Mouse (Mus musculus): ENCODE measurements at regions not wholly inside any gene's neighbourhood (a gene's known extent, or its start where the extent isn't known, plus 50 kb on each side); places are given as distances from the start of the nearest gene placed in this dataset.

DNA sequence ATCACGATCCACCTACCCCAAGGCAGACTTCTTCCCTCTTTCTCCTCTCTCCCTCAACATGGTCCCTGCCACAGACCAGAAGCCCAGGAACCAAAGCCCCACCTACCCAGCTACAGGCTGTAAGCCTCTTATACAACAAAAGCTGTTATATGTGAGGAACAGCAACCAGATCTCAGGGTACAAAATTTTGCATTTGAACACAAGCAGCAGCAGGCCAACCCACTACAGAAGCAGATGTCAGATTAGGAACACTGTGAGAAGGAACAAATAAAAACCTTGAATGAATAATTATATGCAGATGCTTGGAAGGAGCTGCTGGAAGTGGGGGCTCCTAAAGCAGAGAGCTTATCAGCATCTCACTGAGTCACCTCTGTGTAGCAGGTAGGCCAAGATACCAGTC lies 444.8 kb downstream of the Tox3 start:
- DNase-seq, result no peak

DNA sequence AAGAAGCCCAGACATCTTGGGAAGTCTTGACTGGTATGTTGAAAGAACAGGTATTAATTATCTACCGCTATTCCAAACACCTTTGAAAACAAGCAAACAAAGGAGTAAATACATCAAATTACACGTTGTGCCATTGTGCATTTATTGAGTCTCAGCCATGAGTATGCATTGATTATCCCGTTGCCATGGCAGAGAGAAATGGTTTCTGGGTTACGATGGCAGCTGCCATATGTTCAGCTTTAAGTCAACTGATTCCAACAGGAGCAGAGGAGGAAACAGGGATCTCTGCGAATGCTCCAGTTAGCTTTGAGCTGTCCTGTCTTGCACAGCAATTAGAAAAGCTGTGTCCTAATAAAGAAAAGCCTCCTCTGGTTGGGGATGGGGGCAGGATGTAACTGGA lies 475.4 kb downstream of the Tox3 start:
- no peak for DNase-seq

DNA sequence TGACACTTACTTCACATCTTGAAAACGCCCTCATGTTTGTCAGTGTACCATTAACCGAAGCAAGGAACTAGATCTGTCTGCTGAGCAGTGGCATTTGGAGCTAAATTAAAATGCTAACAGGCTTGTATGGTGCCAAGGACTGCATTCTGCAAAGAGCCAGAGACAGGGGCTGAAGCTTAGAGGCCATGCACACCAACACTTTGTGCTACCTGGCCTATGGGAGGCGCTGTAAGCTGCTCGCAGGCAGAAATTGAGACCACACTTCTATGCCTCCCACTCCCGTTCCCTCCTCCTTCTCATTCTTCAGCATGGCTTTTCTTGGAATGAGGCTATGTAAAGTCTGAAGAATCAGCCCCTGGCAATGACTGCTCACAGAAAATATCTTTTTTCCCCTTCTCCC lies 476.2 kb downstream of the Tox3 start:
- no peak for DNase-seq

DNA sequence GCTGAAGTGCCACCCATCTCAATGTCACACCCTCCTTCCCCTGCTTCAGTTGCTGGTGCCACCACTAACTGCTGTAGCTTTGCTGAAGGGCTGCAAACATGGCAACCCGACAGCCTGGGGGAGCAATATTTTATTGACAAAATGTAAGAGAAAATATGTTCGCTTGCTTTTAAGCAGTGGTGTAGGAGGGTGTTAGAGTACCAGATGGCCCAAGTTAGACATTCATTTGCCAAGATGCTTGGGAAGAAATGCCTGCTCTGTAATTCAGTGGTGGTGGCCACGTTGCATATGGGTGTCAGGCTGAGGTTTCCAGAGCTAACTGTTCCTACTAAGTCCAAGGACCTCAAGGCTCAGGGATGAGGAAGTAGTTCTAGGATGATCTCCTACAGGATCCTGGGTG lies 488.3 kb downstream of the Tox3 start:
- DNase-seq, result no peak

DNA sequence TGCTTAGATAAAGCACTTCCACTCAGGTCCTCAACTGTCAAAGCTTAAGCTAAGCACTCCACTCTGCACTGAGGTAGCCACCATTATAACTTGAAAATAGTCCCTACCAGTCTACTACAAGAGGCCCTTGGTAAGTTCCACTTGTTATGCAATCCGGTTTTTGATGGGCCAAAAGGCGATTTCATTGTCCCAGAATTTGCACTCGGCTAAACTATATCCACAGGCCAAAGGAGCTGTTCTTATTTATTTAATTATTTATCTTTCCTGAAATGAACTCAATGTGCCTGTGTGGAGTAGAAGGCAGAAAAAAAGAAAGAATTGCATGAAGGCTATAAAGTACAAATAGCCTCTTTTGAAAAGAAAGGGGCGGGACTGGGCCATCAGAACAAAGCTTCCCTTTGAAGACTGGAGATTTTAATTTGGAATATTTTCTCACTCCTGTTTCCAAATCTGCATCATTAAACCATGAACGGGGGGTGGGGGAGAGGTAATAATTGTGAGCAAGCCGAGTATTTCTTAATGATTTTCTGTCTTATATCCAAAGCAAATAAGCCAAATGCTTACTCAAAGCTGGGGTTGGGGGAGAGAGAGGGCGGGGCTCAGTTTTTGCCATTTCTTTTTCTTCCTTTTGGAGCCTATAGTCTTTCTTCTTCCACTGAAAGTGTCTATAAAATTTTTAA lies 489.3 kb downstream of the Tox3 start:
- DNase-seq, result no peak

DNA sequence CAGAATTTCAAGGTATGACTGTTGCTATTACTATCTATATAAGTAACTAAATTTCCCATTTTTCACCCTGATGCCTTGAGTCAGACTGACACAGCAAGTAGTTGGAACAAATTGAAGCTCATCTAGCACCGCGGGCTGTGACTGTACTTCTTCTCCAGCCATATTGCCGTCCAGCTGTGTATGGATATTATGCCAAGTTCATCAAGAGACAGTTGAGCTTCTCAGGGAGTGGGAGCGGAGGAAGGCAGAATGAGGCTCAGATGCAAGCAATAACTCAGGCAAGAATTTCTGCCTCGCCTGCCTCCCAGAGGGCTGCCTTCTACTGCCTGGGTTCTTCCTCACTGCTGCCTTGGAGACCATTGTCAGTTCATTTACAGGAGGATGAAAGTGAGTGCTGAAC lies 492.6 kb downstream of the Tox3 start:
- no peak for DNase-seq

DNA sequence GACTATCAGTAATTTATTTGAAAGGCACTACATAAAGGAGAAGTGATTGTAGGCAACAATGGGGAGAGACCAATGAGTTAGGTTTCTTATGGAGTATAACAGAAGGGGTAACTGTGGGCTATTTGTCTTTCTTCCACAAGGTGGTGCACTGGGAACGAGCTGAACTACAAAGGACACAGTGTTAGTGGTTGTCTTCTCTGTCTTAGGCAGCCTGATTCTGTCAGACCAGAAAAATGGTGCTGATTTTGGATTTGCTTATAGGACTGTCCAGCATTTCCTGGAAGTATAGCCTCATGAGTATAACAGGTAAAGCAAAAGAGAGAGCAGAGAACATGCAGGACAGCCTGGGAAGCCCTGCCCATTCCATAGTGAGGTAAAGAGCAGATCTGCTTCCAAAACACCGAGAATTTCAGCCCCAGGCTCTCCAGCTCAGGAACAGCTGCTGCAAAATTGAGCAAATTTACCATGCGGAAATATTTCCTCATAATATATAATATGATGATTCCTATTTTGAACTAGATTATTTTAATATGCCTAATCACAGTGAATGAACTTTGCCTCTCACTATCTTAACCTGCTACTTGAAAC lies 497.8 kb downstream of the Tox3 start:
- DNase-seq, result peak; percentile 20

DNA sequence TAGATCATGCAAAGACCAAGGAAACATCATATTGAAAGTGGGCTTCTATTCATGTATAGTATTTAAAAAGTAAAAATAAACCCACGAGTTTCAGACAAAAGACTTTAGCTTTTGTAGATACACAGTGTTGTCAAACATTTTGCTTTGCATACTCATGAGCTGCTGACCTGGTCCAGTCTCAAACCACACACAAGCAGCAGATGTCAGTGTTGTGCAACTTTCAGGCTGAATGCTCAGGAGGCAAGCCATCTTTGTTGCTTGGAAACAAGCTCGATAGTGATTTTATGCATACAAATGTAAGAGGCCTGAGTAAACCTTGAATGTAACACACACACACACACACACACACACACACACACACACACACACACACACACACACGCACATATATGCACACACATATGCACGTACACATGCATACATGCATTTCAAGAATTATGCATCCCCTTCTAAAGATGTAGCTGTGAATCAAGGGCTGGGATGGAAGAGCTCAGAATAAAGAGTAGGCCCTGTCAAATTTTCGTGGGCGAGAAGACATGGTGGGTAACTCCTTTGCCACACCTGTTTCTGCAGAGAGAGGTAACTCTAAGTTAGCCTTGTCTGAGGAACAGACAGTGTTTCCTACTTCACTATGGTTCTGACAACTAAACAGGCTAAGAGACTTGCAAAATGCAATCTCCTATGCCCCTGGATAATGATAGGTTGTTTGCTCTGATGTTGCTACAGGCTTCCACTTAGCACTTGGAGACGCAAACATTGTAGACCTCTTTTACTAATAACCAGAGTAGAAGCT lies 498.5 kb downstream of the Tox3 start:
- peak; percentile 20 for DNase-seq

DNA sequence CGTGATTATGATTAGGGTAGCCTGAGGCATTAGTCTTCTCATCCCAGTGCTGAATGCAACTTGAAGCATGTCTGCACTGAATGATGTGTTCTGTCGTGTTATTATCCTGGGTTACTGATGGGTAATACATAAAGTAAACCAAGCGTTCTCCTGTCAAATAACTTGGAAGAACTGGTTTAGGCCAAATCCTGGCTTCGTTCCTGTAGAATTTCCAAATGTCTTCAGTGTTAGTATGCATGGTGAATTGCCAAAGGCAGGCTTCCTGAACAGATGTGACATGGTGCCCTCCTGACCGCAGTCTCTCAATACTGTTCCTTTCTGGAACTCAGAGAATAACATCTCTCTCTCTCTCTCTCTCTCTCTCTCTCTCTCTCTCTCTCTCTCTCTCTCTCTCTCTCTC lies 509.6 kb downstream of the Tox3 start:
- no peak for DNase-seq

DNA sequence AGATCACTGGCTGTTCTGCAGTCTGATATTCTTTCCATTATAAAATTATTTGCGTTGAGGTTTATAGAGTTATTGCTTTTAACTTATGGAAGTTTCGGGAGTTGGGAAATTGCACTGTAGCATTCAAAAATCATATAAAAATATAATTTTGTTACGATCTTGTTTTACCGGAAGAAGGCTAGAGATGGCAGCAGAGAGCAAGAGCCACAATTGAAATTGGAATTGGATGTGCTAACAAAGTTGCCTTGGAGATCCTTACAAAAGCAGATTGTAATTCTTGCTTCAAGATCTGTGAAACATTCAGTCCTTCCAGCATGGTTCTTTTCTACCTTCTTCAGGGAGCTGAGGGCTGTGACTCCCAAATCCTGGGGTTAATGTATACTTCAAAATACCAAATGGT lies 514.4 kb downstream of the Tox3 start:
- DNase-seq, result no peak

DNA sequence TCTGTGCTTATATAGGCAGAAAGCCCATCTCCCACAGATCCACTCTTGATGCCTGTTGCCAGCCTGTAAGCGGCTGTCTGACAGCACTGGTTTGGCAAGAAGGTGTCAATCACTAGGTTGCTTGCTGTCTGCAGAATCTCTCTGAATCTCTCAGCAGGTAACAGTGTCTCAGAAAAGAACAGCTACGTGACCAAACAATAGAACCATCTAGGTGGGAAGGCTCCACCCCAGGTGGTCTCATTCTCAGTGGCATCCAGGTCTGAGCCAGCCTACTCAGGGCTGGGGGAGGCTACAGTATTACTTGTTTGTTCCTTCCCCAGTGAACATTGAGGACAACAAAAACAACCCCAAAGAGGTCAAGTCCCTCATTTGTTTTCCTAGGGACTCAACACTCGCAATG lies 523.6 kb downstream of the Tox3 start:
- DNase-seq, result no peak

DNA sequence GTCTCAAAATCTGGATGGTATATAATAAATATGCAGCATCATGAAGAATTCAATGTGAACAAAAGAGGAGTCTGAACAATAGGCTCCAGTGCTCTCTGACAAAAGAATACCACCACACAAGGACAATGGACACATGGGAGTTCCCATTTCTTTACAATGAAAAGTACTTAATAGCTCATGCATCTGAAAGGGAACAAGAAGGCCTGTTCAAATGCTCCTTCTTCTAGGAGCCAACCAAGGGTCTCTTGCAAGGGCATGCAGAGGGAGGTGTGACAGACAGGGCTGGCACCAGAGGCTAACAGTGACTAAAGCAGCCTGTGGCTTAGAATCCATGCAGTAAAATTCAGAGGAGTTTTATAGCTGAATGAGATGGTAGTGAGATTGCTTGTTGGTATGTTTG lies 524.5 kb downstream of the Tox3 start:
- no peak for DNase-seq

DNA sequence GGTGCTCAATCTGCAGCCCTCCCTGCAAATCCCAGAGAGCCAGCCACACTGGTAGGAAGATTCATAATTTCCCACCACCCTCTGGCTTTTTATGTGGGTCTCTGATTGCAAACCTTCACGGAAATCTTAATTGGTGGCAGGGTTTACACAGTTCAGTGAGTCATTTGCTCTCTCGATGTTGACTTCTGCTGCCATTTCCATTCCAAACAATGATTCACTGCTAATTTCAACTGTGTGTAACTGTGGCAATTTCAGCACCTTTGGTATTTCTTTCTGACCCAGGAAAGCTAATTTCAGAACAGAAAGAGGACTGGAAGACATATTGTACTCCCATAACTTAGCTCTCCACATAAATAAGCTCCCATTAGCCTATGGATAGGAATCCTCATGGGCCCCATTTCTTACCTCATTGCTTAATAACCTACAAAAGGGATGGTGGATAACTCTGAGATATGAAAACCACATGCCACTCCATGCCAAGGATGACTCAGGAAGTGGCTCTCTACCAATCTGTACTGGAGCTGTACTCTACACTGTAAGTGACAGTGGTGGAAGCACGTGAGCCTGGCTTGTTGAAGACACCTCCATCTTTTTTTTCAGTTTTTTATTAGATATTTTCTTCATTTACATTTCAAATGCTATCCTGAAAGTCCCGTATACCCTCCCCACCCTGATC lies 536.0 kb downstream of the Tox3 start:
- no peak for DNase-seq

DNA sequence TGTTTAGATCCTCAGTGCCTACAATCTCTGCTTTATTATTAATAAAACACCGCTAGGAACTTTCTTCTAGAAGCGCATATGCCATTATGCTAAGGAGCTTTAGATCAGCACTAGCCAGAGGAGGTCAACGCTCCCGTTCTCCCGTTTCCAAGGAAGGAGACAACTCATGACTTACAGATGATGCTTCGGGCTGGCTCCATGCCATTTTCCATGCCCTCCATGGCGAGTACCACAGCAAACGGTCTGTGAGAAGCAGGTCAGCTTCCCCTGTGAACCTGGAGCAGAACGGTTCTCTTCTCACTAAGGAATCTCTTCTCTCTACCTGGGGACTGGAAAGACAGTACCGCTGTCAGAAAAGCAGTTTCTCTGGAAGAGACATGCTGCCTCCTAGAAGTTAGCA lies 559.8 kb downstream of the Tox3 start:
- no peak for DNase-seq

DNA sequence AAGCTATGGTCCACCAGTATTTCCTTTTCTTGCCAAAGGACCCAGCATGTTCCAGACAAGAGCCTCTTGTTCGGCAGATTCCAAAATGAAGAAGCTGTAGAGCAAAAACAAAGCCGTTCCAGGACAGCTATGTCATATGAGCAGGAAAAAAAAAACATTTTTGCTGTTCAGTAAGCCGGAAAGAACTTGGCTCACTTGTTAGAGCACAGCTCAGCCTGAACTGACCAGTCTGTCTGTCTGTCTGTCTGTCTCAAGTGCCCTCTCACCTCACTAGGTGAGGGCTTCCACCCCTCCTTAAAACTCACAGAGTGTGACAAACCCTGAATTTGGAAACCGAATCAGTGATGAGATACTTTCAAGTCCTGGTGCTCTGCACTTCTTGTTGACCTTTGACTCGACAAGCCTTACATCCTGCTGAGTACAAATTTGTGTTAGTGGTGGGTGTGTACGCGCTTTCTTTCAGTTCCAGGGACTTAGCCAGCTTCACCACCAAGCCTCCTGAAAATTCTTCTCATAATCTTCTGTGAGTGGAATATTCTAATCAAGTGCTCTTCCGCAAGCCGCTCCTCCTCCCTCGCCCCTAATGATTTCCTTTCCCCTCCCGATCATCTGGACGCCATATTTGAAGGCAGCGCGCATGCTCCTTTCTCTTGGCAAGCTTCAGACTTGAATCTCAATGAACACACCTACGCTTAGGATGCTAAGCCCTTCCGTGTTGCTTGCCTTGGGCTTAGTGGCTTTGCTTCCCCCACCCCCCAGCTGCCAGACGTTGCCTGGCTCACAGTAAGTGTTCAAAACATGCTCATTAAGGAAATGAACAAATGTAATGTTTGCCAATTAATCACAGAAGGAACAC lies 560.9 kb downstream of the Tox3 start:
- no peak for DNase-seq

DNA sequence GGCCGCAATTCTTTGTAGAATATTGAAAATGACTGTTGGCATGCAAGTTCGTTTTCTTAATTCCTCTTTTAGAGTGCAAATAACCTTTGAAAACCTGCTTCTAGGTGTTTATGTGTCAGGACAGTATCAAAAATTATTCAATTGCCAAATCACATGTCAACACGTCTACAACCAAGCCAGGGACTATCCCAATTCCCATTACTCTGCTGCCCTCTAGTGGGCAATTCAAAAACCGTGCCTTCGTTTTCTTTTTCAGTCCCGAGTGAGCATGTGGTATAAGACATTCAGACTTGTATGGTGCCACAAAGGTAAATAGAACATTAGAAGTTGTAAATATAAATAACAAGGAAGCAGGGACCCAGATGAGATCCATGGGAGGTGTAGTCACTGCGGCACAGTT lies 563.1 kb downstream of the Tox3 start:
- DNase-seq, result peak; percentile 80

DNA sequence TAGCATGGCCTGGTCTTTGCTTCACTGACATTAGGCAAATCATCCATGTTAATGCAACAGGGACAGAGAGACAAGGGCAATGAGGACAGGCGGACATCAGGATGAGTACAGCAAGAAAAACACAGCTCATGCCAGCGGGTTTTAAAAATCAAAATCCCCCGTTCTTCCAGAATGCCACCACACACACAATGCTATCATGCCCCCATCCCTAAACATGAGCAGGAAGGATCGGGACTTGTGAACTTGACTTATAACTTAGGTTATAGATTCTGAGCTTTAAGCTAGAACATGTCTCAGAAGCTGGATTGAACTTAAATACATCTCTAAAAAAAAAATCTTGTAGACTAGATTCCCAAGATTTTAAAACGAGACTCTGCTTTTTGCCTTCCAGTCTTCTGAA lies 564.8 kb downstream of the Tox3 start:
- DNase-seq, result no peak

DNA sequence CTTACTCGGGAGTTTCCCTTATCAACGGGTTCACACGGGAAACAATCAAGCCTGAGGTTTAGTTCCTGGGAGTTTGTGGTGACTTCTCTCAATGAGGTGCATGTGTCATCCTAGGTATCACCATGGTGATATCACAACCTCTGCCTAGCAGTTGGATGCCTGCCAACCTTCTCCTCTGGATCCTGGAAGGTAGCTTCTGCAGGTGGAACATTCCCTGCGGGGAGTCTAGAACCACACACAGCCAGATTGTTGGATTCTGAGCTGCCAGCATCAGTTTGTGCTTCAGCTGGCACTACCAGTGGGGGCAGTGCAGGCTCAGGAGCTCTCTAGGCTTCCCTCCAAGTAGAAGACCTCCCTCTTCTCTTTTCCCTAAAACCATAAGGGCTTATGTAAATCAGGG lies 581.8 kb downstream of the Tox3 start:
- no peak for DNase-seq

DNA sequence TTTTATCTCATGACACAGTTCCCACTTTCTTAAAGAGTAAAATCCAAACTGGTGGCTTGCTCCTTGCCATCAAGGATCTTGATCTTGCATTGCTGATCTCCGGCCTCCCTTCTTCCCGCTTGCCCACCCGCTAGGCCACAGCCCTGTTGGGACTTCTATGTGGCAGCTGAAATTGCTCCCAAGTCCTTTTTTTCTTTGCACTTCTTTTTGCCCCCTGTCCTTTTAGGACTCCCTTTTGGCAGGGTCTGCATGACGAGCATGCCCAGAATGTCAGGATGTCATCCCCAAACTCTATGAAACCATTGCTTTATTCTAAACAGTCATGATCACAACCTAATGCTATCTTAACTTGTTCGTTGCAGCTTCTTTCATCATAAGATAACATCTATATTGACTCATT lies 588.6 kb downstream of the Tox3 start:
- no peak for DNase-seq

DNA sequence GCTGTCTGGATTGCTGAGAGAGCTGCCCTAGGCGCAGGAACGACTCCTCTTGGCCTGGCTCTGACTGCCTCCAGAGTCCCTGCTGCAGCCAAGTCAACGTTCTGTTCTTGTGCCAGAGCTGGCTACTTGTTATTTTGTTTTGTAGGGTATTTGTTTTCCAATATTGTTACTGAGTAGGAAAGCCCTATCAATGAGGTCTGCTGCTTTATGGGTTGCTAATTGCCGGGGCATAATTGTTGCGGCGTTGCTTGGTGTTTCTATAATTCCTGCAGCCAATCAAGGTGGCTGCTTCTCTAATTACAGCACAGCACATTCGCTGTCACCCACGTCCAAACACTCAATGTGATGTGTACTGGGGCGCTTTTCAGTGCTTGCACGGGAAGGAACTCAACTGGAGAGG lies 589.4 kb downstream of the Tox3 start:
- no peak for DNase-seq

DNA sequence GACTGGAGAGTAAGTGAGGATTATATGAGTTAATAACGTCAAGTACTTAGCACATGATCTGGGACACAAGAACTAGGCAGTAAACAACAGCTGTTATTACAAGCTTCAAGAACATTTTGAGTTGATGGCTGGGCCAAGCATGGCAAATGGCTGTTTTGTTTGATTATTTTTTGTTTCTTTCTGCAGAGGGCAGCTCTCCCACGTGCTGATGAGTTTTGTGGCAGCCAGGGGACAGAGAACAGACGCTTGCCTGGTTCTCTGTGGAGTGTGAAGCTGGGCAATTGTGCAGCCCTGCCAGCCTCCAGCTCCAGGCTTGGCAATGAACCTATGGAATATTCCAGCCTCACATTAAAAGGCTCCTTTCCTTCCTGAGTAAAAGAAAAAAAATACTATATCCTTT lies 592.2 kb downstream of the Tox3 start:
- no peak for DNase-seq

DNA sequence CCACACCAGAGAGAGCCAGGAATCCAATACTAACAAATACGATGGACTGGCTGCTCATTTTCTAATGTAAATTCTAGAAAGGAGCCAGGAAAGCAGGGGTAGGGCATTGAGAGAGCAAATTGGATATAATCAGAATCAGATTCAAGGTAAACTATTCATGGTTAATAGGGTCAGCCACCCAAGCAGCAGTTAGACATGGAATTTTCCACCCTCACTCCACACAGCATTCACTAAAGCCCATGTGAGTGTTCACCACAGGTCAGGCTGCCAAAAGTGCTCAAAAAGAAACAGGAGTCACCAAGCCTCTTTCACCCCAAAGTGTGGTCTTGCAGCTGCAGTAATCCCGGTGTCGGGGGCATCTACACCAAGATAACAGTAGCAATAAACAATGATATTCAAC lies 596.9 kb downstream of the Tox3 start:
- no peak for DNase-seq

DNA sequence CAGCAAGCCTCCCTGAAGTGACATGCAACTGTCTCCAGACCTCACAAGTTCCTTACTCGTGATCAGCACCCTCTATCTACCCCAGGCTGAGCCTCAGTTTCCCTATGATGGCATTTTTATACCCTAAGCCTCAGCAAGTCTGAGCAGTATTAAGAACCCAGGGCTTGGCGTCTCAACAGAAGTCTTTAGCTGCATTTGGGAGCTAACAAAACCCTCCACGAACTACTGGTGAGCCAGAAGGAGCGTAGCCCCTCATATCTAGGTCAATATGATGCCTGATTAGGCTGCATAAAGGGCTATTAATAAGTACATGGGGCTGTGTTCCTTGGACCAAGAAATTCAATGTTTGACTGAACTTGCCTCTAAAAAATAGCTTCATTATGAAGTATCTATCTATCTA lies 600.4 kb downstream of the Tox3 start:
- no peak for DNase-seq
